Mouse (Mus musculus) fat pad, adult 2 months (tissue): Measurements from ENCODE around the gene Perp.

Source experiments
- DNase-seq: peaks from one replicate; pipeline ENCODE4 v3.0.0-alpha.2; 2011; ENCODE audit warnings: low read depth, low spot score; ENCODE audit errors: extremely low read depth

Perp gene

GRCm38 (mm10) chr10:18844441-18845286 lies at the start of gene Perp:
Gene Perp, plus strand, starts transcription at chr10:18845020.
- no peak for DNase-seq

GRCm38 (mm10) chr10:18811751-18812150 lies 33.1 kb upstream of the Perp start:
- no peak for DNase-seq

DNA sequence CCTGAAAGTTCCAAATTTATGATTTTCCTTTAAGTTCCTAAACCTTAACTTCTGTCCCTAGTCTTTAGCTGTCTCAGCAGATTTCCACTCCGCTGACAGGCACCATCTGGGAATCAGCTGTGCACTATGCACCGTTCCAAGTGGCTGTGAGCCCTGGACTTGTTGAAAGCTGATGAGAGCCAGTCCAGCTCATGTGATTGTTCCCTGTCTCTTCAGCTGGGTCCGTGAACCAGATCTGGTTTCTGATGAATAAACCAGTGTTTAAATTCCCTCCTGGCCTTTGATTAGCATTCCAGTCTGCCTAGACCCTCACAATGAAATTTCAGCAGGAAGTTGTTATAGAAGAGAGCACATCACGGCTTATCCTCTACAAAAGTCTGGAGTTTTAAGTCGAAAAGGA lies 28.3 kb upstream of the Perp start:
- DNase-seq: no peak

DNA sequence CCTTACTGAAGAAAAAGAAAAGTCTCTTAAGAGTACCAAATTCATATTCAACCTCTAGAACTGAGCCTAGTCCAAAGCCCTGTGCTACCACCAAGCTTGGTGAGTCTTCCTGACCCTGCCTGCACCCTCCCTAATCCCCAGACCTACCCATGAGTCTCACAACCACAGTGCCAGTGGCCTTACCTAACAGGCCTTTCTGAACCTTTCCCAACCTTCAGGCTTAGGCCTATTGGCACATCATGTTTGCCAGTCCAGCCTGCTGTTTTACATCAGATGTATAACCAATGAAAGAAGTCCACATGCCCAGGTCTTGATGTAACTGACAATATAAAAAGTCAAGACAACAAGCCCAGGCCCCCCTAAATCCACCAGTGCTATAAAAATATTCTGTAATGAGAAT lies 19.7 kb upstream of the Perp start:
- no peak for DNase-seq

DNA sequence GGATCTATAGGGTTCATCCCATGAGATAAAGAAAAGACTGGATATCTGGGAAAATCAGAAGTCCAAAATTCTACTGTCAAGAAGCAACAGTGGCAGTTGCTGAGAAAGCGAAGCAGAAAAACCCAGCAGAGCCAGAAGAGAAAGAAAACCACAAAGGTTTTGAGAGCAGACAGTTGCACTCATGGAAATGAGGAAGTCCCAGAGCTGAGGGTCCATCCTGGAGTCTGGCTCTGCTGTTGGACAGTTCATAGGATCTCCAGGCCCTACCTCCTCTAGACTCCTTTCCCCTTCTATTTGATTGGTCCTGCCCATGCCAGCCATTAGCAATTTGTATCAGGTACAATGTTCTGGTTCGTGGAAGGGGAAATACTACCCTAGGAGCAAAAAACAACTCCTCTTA lies 18.7 kb upstream of the Perp start:
- no peak for DNase-seq

GRCm38 (mm10) chr10:18827936-18828335 lies 16.9 kb upstream of the Perp start:
- DNase-seq: no peak

- no peak for DNase-seq
These were observed 14.5 kb upstream of the Perp start for GRCm38 (mm10) chr10:18830359-18830758.

DNA sequence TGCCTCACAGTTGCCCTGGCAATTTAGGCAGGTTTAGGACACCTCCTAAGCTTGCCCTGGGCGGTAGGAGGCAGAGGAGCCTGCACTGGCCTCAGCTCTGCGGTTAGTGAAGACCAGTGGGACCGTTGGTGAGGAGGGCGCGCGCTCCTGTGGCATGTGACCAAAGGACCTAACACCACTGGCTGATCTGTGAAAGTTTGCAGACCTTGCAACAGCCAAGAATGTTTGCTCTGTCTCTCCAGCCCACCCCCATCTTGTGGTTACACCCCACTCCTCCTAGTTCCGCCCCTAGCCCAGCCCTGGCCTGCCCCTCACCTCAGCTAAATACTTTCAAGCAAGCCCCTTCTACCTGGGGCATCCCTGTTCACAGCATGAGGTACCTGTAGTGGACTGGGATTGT lies 13.0 kb upstream of the Perp start:
- DNase-seq: no peak

GRCm38 (mm10) chr10:18834389-18834788 lies 10.4 kb upstream of the Perp start:
- DNase-seq: no peak

GRCm38 (mm10) chr10:18835684-18836479 lies 8.9 kb upstream of the Perp start:
- DNase-seq: no peak

GRCm38 (mm10) chr10:18839530-18839929 lies 5.3 kb upstream of the Perp start:
- no peak for DNase-seq

GRCm38 (mm10) chr10:18840736-18841135 lies 4.1 kb upstream of the Perp start:
- DNase-seq: no peak

GRCm38 (mm10) chr10:18845287-18845662 lies 455 bp downstream of the Perp start:
- DNase-seq: no peak

GRCm38 (mm10) chr10:18845711-18846110 lies 891 bp downstream of the Perp start:
- DNase-seq: no peak

- peak; percentile 95 for DNase-seq
These were observed 1.8 kb downstream of the Perp start for GRCm38 (mm10) chr10:18846474-18847264.

DNA sequence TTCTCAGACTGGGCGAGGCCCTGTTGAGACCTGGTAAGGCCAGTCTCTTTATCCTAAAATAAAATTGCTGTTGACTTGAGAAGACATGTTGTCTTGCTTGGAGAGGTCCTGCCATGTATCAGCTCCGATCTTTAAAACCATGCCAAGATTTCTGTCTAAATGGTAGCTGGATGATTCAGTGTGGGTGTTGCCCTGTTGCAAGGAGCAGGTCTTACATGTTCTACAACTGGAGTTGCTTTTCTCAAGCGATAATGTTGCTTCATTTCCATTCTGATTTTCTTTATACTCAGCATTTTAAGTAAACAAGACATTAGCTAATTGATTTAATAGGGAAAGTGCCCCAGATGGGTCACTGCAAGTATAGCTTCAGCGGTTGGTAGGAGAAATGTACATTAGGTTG lies 5.4 kb downstream of the Perp start:
- peak; percentile 99 for DNase-seq

GRCm38 (mm10) chr10:18853417-18853816 lies 8.6 kb downstream of the Perp start:
- no peak for DNase-seq

GRCm38 (mm10) chr10:18857244-18857643 lies 12.4 kb downstream of the Perp start:
- DNase-seq: no peak

DNA sequence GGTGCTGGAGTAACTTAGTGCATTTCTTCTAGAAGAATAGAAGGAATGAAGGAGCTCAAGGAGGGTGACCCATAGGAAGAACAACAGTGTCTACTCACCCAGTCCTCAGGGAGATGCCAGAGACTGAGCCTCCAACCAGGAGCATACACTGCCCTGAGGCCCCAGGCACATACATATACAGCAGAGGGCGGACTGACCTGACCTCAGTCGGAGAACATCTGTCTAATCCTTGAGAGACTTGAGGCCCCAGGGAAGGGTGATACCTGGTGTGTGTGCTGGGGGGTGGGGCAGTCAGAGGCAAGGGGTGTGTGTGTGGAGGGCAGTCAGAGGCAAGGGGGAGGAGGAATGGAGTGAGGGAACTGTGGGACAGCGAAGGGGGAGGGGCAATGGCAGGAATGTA lies 14.8 kb downstream of the Perp start:
- DNase-seq: no peak

- no peak for DNase-seq
These were observed 15.5 kb downstream of the Perp start for GRCm38 (mm10) chr10:18860119-18860824.

GRCm38 (mm10) chr10:18860831-18861230 lies 16.0 kb downstream of the Perp start:
- DNase-seq: no peak
